Mouse (Mus musculus) layer of hippocampus, adult 11-12 months (tissue): Measurements from ENCODE around the gene Drd2.
A peak's percentile ranks its signal among the peaks of the same experiment; 100 is the strongest.

Experiments
- DNase-seq: peaks from one replicate; pipeline ENCODE4 v3.0.0; 2022; ENCODE audit warnings: low spot score

Gene Drd2

GRCm38 (mm10) chr9:49340136-49341043 lies at the start of gene Drd2:
TSS of gene Drd2 (plus strand) at chr9:49340627.
- no peak for DNase-seq

GRCm38 (mm10) chr9:49295101-49295500 lies 45.3 kb upstream of the Drd2 start:
- DNase-seq: no peak

DNA sequence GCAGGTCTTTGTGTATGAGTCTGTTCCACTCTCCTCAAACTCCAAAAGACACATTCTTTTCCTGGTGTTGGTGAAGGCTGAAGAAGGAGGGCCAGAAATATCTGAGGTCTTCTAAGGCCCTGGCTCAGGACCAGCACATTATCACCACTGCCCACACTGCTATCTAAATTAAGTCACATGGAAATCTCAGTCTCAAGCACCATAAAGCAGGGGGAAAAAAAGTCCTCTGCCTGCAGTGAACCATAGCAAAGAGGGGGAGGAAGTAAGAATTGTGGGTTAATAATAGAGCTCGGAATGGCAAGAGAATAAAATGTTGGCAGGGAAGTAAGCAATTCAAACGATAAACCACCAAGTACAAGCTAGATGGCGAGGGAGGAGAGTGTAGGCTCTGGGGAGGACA lies 32.9 kb upstream of the Drd2 start:
- no peak for DNase-seq

GRCm38 (mm10) chr9:49310821-49311220 lies 29.6 kb upstream of the Drd2 start:
- DNase-seq: no peak

DNA sequence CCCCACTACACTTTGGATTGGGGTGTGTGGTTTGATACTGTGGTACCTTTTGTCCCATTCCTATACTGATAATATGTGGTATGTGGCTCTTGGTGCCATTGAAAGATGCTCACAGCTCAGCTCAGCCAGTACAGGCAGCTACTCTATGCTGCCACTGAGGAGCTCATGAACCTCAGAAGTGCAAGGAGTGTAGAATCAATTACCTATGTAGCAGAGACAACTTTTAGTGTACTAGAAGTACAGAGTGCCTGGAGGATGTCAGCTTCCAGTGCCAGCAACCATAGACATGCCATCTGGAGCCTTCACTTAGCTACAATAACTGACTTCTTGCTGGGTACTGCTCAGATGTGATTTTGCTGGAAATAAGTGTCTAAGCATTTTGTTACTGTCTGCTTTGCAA lies 21.8 kb upstream of the Drd2 start:
- no peak for DNase-seq

DNA sequence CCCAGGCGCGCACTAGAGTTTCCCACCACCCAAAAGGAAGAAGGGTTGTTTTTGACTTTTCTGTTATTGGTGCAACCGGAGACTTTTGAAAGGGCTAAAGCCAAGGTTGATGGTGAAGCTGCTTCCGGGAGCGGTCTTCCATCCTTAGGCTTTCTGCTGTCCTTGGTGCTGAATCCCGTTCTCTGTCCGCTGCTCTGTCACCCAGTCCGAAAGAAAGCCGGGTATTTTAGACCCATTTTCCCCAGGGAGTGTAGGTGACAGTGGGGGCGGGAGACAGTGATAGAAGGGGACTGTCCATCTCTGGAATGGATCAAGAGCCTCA lies 578 bp downstream of the Drd2 start:
- DNase-seq: peak; percentile 4

- no peak for DNase-seq
These were observed 25.3 kb downstream of the Drd2 start for GRCm38 (mm10) chr9:49365763-49366162.

DNA sequence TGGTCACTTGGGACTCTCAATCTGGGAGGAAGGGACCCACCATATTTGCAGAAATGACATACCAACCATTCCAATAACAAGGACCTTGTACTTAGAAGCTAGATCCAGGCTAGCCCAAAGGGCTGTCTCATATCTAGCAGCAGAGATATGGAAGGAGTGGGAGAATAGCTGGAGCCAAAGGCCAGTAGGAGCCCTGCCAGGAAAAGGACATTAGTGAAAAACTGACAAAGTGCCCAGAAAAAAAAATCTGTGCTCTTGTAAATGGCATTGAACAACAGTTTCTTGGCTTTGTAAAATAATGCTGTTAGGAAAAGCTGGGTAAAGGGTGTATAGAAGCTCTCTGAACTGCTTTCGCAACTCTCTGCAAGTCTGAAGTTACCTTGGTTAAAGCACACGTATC lies 33.5 kb downstream of the Drd2 start:
- no peak for DNase-seq

DNA sequence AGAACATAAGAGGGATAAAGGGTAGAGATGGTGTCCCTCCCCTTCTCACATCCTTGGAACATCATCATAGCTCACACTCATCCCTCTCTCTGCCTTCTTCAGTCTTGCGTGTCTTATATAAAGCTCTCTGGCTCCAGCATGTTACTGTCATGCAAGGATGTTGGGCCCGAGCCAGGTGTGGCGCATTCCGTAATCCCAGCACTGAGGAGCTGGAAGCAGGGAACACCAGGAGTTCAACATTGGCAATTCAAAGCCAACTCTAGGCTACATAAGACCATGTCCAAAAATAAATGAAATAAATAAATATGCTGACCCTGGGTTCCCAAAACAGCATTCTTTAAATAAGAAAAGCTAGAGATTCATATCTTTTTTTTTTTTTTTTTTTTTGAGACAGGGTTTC lies 39.5 kb downstream of the Drd2 start:
- no peak for DNase-seq

DNA sequence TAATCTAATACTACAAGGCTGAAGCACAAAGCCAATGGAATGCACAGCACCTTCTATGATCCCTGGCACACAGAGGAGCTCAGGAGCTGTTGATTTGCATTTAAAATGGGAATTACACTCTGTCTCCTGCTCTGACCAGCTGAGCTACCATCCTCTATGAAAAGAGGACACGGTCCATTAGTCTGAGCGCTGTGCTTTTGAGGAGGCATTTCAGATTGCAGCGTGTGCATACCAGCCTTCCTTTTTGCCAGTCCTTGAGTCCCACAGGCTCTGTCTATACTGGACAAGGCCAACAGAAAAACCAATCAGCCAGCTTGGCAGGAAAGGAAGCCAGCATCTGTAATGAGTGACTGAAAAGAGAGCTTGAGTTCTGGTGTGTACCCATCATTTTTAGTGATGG lies 43.6 kb downstream of the Drd2 start:
- no peak for DNase-seq

- no peak for DNase-seq
These were observed 44.4 kb downstream of the Drd2 start for GRCm38 (mm10) chr9:49384855-49385254.

GRCm38 (mm10) chr9:49385301-49385700 lies 44.9 kb downstream of the Drd2 start:
- DNase-seq: no peak

DNA sequence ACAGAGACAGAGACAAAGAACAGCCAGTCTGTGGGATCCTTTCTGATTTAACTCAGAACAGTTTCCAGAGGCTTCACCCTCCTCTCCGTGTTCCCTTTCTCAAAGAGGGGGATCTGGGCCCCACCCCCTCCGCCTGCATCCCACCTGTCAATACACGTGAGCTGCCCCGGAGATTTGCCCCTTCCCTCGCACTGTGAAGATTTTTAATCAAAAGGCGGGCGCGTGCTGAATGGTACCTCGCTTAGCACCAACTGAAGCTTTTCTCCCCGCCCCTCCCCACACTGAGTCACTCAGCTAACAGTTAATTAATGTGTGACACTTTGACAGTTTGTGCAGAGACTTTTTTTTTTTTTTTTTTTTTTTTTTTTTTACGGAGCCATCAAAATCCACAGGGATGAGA lies 45.7 kb downstream of the Drd2 start:
- DNase-seq: no peak

DNA sequence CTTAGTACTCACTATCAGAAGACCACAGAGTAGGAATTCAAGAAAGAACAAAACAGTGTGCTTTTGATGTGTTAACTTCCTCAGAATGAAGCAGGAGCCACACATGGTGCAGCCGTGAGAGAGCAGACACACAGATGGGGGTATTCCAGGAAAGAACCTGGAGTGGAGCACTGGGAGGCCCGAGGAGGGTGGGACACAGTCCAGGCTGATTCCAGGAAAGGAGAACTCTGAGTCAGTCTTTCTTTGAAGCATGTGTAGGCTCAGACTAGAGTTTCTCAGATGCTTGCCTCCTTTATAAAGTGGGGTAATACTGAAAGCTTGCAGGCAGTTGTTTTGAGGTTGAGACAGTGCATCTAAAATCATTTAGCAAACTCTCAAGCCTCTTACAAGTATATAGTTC lies 51.8 kb downstream of the Drd2 start:
- no peak for DNase-seq

GRCm38 (mm10) chr9:49396006-49396405 lies 55.6 kb downstream of the Drd2 start:
- no peak for DNase-seq

GRCm38 (mm10) chr9:49403711-49404110 lies 63.3 kb downstream of the Drd2 start:
- DNase-seq: no peak

DNA sequence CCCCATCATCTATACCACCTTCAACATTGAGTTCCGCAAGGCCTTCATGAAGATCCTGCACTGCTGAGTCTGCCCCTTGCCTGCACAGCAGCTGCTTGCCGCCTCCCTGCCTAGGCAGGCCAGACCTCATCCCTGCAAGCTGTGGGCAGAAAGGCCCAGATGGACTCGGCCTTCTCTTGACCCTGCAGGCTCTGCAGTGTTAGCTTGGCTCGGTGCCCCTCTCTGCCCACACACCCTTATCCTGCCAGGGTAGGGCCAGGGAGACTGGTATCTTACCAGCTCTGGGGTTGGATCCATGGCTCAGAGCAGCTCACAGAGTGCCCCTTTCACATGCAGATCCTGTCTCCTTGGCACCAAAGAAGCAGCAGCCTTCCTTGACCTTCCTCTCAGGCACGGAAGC lies 66.6 kb downstream of the Drd2 start:
- DNase-seq: no peak

DNA sequence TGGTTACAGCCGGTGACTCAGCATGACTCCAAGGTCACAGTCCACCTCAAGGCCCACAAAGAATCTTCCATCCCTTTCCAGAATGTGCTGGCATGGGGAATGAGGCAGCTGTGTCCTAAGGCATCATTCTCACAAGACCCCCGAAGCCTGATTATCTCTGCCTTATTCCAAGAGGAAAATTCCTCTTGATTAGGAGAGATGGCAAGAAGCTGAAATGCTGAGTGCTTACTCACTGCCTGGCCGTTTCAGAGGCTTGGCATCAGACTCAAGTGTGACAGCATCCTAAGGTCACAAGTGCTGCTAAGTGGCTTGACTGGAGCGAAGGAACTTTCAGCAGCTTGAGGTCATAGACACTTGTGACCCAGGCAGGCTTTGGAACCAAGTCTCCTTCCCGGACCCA lies 70.2 kb downstream of the Drd2 start:
- no peak for DNase-seq

GRCm38 (mm10) chr9:49423866-49424265 lies 83.4 kb downstream of the Drd2 start:
- no peak for DNase-seq

DNA sequence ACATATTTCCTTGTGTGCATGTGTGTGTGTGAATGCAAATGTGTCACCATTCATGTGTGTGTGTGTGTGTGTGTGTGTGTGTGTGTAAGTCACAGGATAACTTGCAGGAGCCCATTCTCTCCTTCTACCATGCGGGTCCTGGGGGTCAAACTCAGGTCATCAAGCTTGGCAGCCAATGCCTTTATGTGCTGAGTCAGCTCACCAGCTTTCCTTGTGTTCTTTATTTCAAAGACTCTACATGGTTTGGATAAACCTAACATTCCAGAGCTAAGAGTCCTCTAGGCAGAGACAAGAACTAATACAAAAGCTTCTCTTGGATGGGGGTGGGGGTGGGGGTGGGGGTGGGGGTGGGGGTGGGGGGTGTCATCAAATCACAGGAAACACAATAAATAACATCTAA lies 85.2 kb downstream of the Drd2 start:
- DNase-seq: no peak

DNA sequence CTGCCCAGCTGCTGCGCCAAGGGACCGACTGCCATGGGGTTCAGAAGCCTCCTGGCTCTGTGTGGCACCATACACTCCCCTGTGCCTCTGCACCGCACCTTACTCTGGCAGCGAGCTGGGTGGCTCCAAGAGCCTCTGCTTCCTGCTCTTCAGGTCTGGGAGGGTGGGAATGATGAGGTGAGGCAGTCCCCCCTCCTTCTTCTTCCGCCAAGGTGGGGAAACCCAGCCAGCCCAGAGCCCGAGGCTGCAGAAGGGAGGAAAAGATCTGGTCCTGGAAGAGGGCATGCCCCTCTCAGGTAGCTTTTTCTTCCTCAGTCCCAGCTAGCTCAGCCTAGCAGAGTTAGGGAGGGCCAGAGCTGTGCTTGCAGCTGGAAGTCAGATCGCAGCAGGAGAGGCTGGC lies 86.5 kb downstream of the Drd2 start, which contains the start of gene Ankk1:
TSS of gene Ankk1 (minus strand) at position 101 of the 400 bp plus-strand sequence.
- DNase-seq: no peak

DNA sequence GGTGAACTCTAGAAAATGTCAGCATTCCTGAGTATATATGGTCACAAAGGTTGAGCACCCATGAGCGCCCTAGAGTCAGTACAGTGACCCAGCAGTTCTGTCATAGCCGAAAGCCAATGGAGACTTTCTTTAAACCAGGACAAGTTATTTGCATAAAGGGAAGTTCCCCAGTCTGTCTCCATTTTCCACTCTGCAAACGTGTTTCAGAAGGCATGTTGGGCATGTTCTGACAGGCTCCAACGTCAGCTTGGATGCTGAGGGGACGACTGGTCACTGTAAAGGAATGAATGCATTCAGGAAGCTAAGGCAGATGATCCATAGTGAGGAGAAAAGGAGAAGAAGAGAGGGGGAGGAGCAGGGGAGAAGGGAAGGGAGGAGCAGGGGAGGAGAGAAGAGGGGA lies 87.1 kb downstream of the Drd2 start:
- no peak for DNase-seq

DNA sequence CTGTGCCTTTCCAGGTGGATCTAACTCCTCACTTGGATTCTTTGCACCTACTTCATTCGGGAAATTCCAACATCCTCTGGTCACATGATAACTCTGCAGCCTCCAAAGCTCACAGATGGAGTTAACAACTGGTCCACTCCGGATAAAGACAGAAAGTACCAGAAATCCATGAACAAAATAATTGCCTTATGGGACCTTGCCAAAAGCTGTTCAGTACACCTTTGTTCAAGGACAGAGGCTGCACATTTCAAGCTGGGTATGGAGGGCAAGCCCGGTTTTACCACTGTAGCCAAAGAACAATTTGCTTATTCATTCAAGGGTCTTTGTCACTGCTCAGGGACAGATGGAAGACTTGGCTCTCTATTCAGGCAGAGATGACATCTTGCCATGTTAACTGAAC lies 102.2 kb downstream of the Drd2 start:
- peak; percentile 15 for DNase-seq

DNA sequence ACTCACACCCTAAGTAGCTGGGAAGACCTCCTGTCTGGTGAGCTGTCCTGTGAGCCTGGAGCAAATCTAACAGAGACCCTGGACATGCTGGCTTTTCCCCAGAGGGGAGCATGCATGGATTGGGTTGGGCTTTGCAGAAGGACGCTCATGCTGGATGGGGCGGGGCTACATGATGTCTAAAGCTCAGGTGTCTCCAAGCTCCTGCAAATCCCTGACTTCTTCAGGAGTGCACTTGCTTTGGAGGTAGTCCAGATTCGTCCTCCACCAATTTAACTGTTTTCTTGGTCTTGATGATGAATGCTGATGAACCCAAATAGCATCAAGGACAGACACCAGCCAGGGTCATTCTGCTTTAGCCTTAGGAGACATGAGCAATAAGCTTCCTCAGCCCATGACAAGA lies 110.1 kb downstream of the Drd2 start:
- no peak for DNase-seq
